Mouse (Mus musculus): Measurements from ENCODE around the gene Nrxn1.

The Nrxn1 gene

DNA sequence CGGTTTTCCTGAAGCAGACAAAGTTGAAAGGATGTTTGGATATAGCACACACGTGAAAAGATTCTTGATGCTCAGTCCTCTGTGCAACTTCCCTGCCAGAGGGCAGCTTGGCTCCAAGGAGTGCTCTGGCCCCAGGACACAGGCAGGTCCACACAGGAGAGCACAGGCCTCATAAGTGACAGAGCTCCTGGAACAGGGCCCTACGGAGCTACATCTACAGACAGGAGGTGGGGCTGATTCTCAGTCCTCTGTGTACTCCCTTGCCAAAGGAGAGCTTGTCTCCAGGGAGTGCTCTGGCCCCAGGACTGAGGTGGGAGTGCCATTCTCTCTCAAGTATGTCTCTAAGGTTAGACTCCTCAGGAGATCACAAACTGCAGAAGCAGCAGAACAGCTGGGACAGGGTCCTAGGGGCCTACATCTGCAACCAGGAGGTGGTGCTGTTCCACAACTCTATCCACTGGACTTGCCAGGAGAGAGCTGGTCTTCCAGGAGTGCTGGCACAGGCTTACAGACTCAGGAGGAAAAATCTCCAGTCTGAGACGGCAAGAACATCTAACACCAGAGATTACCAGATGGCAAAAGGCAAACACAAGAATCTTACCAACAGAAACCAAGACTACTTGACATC is 129.9 kb downstream of the Nrxn1 start:
- DNase-seq (ENCODE audit: low read depth): no peak

DNA sequence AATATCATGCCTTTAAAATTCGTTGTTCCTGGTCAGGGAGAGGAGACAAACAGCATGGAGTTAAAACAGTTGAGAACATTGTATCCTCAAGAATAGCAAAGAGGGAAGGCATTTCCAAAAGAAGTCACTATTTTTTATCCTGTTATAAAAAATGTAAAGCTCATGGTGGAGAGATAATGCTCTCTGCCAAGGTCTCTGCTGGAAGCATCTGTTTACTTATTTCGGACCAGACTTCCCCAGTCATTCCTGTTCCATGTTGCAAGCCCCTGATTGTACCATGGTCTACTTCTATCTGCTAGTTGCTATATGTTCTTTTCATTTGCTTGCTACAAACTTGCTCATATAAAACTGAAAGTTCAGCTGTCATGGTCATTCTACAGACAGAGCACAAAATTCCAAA is 137.7 kb downstream of the Nrxn1 start:
- no peak for DNase-seq (ENCODE audit: low read depth)

DNA sequence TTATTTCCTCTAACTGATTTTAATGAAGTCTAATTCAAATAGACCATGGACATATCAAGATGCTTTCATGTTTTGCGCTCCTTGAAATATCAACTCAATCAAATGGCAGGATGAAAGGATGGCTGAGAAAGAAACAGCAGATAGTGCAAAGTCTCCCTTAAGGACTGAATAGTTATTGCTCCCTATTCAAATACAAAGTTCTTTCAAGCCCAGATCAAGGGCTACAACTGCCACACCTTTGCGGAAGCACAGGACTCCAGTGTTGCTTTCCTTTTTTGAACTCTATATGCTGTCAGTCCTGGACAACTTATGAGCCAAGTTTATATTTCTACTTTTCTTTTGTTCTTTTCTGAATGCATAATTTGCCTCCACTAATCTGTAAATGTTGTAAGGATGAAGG is 157.9 kb downstream of the Nrxn1 start:
- no peak for DNase-seq (ENCODE audit: low read depth)

DNA sequence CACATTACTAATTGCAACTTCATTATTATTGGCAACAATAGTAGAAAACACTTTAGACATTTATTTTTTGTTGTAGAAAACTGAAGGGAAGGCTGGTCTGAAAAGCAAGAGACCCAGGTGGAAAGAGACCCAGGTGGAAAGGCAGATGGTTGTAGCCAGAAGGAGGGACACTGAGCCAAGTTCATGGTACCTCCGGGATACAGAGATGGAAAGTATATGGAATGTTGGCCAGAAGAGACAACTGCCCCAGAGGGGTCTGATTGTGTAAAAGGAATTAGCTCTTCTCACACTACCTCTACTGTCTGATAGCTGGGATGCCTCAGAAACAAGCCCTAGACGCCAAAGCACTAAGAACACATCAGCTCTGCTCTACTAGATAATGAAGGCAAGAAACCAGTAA is 179.6 kb downstream of the Nrxn1 start:
- no peak for DNase-seq (ENCODE audit: low read depth)

DNA sequence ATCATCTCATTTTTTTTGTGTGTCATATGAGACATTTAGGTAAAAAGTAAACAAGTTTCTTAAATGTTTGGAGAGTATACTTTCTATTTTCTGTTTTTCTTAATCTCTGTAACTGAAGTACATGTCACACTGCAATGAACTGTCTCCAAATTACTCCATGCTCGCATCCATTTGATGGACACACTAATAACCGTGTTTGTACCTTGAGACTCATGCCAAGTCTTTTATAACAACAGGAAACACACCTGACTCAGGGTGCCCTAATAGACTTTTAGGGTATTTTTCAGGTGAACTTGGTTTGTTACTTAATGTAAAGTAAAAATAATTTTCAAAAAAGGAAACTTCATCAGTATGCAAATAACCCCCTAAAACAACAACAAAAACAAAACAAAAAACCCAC is 180.1 kb downstream of the Nrxn1 start:
- DNase-seq (ENCODE audit: low read depth): no peak

DNA sequence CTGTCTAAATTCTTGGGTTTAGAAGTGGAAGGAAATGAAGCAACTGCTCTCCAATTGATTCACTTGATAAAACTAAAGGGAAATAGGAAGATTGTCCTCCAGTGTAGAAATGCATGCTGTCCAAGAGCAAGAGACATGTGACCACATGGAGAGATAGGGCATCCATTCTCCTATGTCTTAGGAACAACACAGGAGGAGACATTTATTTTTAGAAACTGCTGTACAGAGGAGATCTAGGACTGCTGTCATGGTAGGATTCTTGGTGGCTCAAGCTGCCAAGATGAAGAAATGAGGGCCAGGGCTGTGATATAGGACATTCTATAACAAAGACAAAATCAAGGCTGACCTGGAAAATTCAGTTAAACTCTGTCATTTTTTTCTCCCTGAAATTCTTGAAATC is 180.5 kb downstream of the Nrxn1 start:
- DNase-seq (ENCODE audit: low read depth): no peak

DNA sequence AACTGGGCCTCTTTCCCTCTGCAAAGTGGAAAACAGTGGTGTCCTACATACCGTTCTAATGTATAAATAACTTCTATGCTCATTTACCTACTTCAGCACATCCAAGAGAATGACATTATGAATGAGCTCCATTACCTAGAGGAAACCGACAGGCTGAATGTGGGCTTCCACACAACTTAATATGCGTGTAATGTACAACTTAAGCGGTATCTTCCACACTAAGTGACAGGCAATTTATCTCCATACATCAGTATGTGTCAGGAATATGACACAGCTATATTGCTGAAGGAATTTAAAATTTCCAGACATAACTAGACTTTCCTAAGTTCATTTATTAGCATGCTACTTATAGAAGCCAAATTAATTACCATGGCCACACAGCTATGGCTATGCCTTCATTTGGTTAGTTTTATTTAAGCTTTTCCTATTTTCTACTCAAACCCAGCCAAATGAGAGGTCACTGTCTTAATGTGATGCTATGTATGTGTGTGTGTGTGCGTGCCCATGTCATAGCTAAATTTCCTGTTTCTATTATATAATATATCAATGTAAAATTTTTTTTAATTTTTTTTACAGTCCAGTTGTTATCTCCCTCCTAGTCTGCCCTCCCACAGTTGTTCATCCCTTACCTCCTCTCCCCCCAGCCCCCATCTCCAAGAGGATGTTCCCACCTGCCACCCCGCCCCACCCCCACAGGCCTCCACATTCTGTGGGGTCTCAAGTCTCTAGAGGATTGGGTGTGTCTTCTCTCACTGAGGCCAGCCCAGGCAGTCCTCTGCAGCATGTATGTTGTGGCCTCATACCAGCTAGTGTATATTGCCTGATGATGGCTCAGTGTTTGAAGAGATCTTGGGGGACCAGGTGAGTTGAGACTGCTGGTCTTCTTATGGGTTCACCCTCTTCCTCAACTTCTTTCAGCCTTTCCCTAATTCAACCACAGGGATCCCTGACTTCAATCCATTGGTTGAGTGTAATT is 186.5 kb downstream of the Nrxn1 start:
- no peak for DNase-seq (ENCODE audit: low read depth)

DNA sequence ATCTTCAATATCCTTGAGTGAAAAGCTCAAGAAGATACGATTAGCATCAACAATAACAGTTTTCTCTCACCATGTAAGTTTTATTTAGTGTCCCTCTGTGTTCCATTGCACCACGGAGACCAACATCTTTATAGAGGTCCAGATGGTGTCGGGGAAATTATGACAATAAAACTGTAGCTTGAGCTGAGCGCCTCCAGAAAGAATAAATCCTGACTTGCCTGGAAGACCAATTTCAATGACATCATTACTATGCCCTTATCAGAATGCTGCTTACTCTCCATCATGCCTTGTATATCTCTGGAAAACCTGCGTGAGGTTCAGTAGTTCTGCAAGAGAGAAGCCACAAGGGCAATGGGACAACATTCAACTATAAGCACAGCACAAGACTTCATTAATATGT is 187.7 kb downstream of the Nrxn1 start:
- no peak for DNase-seq (ENCODE audit: low read depth)

DNA sequence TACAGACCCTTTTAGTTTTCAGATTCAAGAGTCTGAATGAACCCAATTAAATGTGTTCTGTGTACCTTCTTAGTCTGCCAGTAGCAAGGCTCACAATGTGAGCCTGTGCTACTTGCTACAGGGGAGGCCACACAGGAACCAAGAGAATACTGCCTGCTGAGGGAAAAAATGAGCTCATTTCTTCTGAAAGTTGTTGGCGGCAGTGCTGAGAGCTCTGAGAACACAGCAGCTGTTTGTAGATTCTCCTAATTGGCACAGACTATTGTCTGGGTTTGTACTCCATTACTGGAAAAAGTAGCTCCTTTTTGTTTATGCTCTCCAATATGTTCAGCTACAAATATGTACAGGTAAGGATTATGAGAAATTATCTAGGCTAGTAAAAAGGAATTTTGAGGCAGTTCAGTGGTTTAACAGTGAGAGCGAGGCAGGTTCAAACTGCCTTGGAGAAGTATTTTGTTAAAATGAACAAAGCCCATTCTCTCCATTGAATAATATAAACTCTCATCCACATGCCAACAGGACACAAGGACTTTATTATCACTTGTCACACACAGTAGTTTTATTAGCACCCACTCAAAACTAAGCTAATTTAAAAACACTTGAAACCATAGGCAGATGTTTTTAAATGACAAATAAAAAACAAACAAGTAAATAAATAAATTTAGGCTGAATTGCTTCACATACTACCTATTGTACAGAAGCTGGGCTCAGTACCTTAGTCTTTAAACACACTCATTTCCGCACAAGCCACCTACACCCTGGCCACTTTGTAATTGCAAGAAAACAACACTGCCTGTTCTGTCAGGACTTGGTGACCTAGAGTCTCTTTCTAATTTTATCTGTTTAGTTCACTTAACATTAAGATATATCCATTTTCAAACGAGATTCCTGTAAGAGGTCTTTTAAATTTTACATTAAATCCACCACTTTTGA is 200.3 kb downstream of the Nrxn1 start:
- no peak for DNase-seq (ENCODE audit: low read depth)

DNA sequence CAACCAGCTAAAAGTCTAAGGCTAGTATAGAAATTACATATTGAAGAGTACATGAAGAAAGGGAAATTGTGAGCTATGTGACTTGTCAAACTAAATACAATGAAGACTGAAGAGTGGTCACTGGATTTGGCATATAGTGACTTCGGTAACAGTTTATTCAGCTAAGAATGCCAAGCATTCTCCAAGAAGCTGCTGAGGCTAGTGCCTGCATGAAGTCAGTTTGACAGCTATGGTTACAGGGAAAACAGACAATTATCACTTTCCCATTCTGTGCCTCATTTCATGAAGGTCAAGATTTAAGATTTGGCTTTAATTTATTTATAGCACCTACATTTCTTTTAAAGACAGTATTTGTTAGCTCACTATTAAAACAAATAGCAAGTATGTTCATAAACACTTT is 201.2 kb downstream of the Nrxn1 start:
- no peak for DNase-seq (ENCODE audit: low read depth)

DNA sequence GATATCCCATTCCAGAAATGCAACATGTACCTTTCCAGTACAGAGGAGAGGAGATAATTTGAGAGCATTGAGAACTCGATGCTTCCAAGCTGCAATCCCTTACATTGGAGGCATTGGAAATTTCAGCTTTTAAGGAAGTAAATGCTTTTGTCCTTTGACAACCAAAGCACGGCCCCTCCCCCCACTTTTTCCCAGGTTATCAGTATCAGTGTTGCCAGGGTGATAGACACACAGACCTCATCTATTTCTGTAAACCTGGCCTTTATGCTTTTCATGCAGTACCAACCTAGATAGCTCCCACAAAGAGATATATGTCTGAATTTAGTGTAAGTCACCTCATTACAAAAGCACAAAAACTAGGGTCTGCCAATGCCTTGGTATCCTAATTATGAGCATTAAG is 235.6 kb downstream of the Nrxn1 start:
- DNase-seq (ENCODE audit: low read depth): no peak

DNA sequence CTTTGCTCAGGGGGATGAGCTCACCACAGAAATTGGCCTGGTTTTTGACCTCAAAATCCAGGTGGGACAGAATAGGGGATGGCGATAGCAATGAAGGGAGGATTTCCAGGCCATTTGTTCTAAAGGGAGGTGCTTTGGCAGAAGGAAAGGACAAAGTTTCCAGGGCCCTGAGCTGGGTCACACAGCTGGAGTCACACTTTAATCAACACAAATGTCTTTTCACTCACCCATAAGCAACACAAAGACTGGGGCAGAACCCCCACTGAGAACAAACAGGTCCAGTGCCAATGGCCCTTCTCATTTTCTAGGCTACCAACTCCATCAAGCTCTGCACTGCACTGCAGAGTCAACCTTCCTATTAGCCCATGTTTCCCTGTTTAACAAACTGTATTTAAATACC is 249.0 kb downstream of the Nrxn1 start:
- no peak for DNase-seq (ENCODE audit: low read depth)

DNA sequence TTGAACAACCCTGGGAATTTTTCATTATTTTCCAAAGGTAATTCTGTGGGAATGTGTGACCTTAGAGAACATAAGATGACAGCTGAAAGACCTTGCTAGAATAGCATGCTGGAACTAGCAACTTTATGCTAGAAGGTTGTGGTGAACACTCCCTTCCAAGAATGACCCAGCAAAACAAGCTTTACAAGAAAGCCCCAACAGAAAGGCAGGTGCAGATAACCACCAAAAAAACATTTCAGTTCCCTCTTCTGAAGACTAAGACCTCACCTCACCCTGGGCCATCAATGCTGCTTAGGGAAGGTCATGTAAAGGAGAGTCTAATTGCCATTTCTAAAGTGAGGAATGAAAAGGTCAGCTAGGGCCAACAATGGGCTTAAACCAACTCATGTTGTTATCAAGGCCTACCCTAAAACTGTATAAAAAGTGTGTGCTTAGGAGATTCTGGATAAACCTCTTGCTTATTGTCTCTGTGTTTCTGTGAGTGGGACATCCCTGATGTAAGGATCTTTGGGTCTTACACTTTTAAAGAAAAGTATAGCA is 249.7 kb downstream of the Nrxn1 start:
- no peak for DNase-seq (ENCODE audit: low read depth)

DNA sequence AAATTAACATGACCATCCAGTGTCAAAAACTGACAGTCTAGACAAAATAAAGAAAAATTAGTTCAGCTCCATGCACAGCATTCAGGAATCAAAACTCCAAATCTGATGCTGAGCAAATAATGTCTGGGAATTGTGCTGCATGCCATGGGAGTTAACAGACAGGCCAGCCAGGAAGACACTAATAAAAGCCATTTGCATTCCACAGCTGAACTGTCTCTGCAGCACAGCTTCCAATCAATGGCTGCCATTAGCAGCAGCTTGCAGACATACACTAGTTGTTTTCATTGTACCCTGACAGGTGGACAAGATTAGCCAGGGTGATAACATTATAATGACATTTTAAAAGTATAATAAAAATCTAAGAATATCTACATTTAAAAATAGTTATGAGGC is 255.9 kb downstream of the Nrxn1 start:
- DNase-seq (ENCODE audit: low read depth): no peak

DNA sequence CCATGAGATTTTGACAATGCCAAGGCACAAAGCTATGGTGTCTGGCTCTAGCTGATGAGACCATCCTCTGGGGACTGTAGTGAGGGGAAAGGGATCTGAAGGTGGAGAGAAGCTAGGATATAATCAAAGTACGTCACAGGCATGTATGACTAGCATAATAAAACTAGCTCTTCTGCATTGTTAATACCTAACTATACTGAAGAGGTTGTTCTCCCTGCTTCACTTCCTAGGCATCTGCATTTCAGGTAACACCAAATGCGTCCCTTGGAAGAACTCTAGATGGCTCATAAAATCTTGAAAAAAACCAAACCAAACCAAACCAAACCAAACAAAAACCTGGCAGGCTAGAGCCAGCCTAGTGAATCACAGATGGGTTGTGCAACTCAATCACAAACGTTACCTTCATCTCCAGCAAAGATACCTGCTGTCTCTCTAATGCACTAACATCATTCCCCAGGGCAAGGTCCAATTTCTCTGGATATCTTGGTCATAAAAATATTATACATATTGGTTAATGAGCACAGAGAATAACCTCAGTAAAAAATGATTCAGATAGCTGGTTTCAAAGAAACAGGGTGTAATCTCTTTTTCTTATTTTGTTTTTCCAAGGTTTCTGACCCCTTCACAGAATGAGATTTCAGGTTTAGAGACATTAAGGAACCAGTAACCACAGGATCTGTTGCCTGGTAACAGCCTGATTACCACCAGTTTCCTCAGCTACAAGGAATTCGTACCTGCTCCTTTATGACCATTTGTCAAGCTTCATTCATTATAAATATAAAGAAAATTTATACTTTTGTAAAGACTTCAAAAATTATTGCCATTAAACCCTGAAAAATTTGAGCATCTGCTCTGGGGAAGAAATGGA is 256.5 kb downstream of the Nrxn1 start:
- DNase-seq (ENCODE audit: low read depth): no peak

DNA sequence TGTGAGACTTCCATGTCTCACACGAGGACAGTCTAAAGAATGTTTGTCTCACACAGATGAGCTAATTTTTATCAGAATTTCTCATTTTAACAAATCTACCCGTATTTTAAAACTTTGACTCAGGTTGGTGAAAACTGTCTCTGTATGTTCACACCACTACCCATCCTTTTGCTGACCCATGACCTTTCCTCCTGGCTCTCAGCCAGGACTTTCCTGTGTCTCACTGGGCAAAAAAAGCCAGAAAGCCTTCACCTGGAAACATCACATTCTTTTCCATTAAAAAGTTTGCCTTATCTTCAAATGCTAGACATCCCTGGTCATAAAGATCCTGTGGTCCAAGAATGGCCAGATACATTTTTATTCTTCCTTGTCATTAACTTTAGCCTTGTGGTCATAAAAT is 274.5 kb downstream of the Nrxn1 start:
- no peak for DNase-seq (ENCODE audit: low read depth)

DNA sequence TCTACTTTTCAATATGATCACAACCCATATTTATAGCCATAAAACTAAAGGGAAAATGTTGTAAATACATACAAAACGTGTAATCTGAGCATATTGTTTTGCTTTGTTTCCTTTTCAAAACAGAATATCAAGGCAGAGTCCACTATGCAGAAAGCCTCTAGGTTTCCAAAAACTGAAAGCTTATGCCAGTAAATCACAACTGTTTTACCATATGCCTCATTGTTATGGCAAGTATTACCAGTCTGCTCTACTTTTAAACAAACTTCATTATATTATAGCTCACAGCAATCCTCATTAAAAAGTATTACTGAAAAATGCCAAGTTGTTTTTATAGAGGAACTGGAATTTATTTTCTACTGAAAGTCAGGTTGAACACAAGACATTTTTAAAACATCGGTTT is 275.0 kb downstream of the Nrxn1 start:
- no peak for DNase-seq (ENCODE audit: low read depth)

DNA sequence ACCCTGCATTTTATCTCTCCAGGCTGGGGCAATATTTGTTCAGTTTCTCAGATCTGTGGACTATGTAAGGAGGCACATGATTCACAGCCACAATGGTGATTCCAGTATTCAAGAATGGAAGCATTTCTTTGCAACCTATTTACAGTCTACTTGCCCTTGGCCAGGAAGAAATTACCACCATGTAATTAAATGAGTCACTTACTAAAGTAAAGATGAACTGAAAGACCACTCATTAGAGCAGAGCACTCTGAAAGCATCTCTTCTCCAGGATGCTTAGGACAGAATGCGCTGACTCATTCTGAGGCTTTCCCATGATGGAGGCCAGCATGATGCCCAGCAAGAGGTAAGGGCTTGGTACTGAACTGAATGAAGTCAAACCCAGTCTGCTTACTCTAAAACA is 277.6 kb downstream of the Nrxn1 start:
- no peak for DNase-seq (ENCODE audit: low read depth)

DNA sequence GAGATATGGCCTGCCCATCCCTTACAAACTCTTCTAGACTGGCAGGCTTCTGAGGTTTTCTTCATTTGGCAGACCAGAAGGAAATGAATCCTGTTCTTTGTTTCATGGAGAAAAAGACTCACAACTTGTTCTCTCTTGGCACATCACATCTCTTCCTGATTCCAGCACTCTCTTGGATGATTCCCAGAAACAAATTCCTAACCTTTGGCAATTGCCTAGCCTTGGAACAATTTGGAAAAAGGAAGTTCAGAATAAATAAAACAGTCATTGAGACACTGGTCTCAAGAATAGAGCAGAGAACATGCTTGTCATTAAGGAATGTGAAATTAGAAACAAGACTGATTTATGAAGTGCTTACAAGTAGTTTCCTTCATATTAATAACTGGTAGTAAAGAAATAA is 279.1 kb downstream of the Nrxn1 start:
- DNase-seq (ENCODE audit: low read depth): no peak

DNA sequence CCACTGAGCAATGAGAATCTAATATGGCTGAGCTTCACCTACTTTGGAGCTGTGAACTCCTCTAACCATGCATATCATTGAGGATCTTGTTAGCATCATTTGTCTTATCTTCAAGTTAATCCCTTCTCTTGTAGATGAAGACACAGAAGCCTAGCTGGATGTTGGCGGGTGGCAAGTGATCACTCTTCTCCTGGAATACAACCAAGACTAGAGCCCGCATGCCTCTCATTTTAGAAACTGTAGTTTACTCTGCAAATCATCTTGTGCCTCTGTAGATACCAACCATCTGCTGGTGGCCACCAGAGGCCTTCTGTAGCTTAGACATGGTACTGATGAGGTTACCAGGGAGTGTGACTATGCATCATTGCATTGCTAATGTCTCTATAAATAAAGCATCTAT is 280.4 kb downstream of the Nrxn1 start:
- DNase-seq (ENCODE audit: low read depth): no peak

Measured in NIH3T3 (cell line).